Mouse (Mus musculus): ENCODE data around the gene Krt84.

DNA sequence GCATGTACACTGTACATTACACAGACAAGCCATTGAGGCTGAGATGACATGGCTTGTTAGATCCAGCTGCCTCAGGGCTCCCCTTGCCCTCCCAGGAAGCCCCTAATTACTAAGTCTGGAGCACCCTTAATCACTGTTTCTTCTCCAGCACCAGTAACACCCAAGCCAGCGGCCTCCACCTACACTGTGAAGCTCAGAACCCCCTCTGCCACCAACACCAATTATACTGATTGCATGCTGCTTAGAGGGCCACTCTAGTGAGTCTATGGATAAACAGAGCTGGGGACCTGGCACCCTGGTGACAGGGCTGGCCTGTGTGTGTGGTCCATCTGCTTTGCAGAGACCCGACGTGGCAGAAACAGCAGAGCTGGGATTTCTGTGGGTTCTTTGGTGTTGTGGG is 11.9 kb upstream of the Krt84 start:
- TF ChIP-seq POLR2A (IDR thresholded peaks at IDR 0.05; ENCODE audit: borderline replicate concordance, low read depth, low read length) (no peak), CTCF (IDR thresholded peaks at IDR 0.05; ENCODE audit: low read depth, low read length) (no peak)
